Mouse (Mus musculus) lung, embryonic 14.5 days (tissue): ENCODE data around the gene Hkdc1. TPM values are rescaled to one million over a fixed set of nuclear protein-coding genes. Genes with fewer than 3 reads are reported as not detected.

Experiments
- ATAC-seq: fragments of 200-750 bp; cut with Nextera tagmentation; 2 replicates; pipeline ENCODE4 v1.8.0; 2017; ENCODE audit warnings: mild to moderate bottlenecking, moderate TSS enrichment, moderate library complexity; ENCODE audit not compliant: insufficient read depth
- DNase-seq: peaks from one replicate; pipeline ENCODE4 v3.0.0-alpha.2; 2015
- H3K27ac ChIP-seq: fragments of 300-500 bp; sonication (generic); 2 replicates; pipeline ENCODE4 v1.5.1; 2014; ENCODE audit warnings: low read depth, mild to moderate bottlenecking, moderate library complexity
- H3K27me3 ChIP-seq: fragments of 300-500 bp; sonication (generic); 2 replicates; pipeline ENCODE4 v1.6.1; 2014; ENCODE audit warnings: low read length, control low read depth; ENCODE audit not compliant: insufficient read depth
- H3K36me3 ChIP-seq: fragments of 300-500 bp; sonication (generic); 2 replicates; pipeline ENCODE4 v1.6.1; 2014; ENCODE audit warnings: control low read depth; ENCODE audit not compliant: insufficient read depth
- H3K4me1 ChIP-seq: fragments of 300-500 bp; sonication (generic); 2 replicates; pipeline ENCODE4 v1.6.1; 2014; ENCODE audit warnings: antibody characterized with exemption, control low read depth; ENCODE audit not compliant: insufficient read depth
- H3K4me2 ChIP-seq: fragments of 300-500 bp; sonication (generic); 2 replicates; pipeline ENCODE4 v1.6.1; 2014; ENCODE audit warnings: mild to moderate bottlenecking
- H3K4me3 ChIP-seq: fragments of 300-500 bp; sonication (generic); 2 replicates; pipeline ENCODE4 v1.5.1; 2014; ENCODE audit warnings: low read depth, low read length
- H3K9ac ChIP-seq: fragments of 300-500 bp; sonication (generic); 2 replicates; pipeline ENCODE4 v1.6.1; 2014
- H3K9me3 ChIP-seq: fragments of 300-500 bp; sonication (generic); 2 replicates; pipeline ENCODE4 v1.6.1; 2016; ENCODE audit warnings: low read depth, low read length, control low read depth
- CTCF ChIP-seq: IDR thresholded peaks from 2 replicates; pipeline ENCODE4 v1.5.1; 2016; ENCODE audit warnings: antibody characterized with exemption, low read depth
- WGBS: fragments of 180-500 bp; shearing (Covaris S2); extraction: QIAGEN DNeasy Blood & Tissue Kit; methylation state at CpG from one replicate; pipeline ENCODE4 v1.1.7; 2014; 5-methylcytosine and 5-hydroxymethylcytosine counted together
- polyA plus RNA-seq: library from polyadenylated mRNA; unstranded; fragments of >200 nt; fragmentation: Nextera tagmentation; extraction: Ambion mirVana; gene quantifications from 2 replicates; pipeline ENCODE4 v1.2.1, GENCODE M21; 2014

Gene Hkdc1
- polyA plus RNA-seq, 1 experiment from 2014 or later: 1.5 TPM

DNA sequence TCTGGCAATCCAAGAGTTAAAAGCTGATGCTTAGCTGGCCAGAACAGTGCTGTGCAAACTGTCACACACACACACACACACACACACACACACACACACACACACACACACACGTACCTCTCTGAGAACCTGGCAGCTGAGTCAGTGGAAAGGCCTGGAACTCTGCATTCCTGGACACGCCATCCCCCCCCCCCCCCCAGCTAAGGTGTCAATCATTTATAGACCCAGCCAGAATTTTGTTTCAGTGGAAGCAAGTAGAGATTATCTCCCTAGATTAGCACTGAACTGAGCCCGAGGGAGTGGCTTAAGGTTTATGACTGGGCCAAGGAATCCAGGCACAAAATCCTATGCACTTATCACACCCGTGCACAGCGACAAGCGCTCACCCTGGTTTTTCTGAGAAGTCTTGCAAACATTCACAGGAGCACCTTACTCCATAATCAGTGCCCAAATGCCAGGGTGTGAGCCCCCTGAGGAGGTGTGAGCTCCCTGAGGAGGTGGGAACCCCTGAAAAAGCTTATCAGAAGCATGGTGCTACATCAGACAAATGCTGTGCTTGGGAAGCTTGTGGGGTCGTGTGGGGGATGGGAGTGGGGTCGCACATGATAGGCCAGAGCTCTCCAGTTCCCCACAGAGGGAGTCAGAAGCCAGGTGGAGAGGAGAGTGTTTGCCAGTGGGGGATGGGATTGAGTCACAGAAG lies 9.2 kb downstream of the Hkdc1 start:
- no peak for TF ChIP-seq CTCF
- ATAC-seq (peak; percentile 68), DNase-seq (peak; percentile 47)
- 4% methylated on average over 8 of the region's 8 CpGs for WGBS
- 0 out of 2 replicates have a peak, but pooled peaks cover 4% of the 10 kb centered on the region for H3K4me1 ChIP-seq
- no peaks in the 10 kb centered on the region for H3K36me3 ChIP-seq
- H3K9ac ChIP-seq: no peak overlapping the region
- H3K27ac ChIP-seq: peak overlapping the region; percentile 89
- H3K4me2 ChIP-seq: peak overlapping the region; percentile 23; the same call in 1 of the 2 replicates
- no peak overlapping the region for H3K4me3 ChIP-seq
- H3K27me3 ChIP-seq: no peaks in the 10 kb centered on the region
- H3K9me3 ChIP-seq: no peaks in the 10 kb centered on the region

DNA sequence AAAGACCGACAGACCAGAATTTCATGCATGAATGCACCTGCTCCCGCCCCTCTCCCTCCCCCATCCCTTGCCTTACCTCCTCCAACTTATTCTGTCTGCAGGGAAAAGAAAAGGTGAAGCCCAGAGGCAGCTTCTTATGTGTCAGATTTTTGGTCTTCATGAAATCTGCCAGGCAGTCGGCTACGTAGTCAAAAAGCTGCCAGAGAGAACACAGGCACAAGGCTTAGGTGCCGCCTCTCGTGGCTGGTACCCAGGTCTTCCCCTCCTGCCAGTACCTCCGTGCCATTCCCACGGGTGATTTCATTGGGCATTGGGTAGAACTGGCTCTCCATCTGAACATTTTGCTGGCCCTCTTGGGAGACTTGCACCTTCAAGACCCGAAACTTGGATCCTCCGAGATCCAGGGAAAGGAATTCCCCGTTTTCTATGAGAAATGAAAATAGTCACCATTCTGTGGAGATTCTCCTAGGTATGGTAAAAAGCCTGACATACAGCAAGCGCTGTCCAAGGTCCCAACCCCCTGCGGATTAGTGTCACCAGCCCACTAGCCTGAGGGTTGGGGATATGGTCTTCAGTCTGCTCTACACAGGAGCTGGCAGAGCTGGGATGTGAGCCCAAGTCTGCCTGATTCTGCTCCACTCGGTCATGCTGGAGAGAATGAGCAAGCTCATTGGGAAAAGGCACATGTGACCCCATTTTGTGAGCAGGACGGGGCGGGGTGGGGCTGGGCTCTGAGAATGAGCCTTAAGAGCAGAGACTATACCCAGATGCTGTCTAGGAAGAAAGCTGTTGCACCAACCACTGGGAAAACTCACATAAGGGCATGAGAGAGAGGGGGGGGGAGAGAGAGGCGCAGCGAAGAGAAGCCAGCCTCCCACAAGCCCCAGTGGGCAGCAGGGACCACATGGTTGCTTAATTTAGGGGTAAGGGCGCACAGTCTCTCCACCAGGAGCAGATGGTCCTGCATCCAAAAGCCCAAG lies 10.6 kb downstream of the Hkdc1 start:
- ATAC-seq (no peak), DNase-seq (peak; percentile 17)
- no peaks in the 10 kb centered on the region for H3K9me3 ChIP-seq
- WGBS: 62% methylated on average over 19 of the region's 19 CpGs
- TF ChIP-seq CTCF: no peak
- H3K27me3 ChIP-seq: no peaks in the 10 kb centered on the region
- no peak overlapping the region for H3K27ac ChIP-seq
- no peak overlapping the region for H3K4me2 ChIP-seq
- no peak overlapping the region for H3K9ac ChIP-seq
- H3K4me3 ChIP-seq: no peak overlapping the region
- H3K4me1 ChIP-seq: 0 out of 2 replicates have a peak, but pooled peaks cover 4% of the 10 kb centered on the region
- no peaks in the 10 kb centered on the region for H3K36me3 ChIP-seq

DNA sequence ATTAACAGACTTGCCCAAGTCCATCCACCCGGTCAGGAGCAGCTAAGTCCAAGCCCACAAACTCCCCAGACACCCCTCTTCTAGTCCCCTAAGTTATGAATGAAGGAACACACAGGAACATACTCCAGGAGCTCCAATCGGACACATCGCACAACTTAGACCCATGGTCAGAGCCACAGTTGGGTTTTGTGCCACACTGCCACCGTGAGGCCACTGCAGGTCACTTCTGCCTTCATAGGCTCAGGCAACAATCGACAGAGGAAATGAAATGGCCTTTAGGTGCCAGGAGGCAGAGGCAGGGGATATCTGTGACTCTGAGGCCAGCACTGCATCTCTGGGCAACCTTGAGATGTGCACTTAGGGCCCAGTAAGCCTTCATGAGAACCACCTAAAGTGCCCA lies 11.3 kb downstream of the Hkdc1 start:
- 10% methylated on average over 5 of the region's 5 CpGs for WGBS
- no peaks in the 10 kb centered on the region for H3K36me3 ChIP-seq
- peak; percentile 92 for TF ChIP-seq CTCF
- no peak overlapping the region for H3K4me2 ChIP-seq
- no peak overlapping the region for H3K27ac ChIP-seq
- no peak overlapping the region for H3K9ac ChIP-seq
- DNase-seq (peak; percentile 84), ATAC-seq (no peak; the same call in 1 of the 2 replicates)
- H3K9me3 ChIP-seq: no peaks in the 10 kb centered on the region
- H3K27me3 ChIP-seq: no peaks in the 10 kb centered on the region
- H3K4me1 ChIP-seq: 0 out of 2 replicates have a peak, but pooled peaks cover 4% of the 10 kb centered on the region
- no peak overlapping the region for H3K4me3 ChIP-seq

DNA sequence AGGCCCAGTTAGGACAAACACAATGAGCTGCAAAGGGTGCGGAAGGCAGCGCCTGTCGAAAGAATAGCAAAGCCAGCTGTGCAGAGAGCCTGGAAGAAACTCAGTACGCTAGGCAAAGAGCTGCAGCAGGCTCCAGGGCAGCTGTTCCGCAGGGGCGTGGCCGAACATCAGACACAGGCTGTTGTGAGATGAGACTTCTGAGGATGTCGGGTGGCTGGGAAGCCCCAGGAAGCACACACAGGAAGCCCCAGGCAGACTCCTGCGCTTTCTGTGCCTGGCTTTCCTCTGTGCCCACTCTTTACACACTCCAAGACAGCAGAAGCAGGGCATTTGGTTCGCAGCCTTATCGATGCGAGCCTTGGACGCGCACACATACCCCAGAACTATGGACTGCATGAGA lies 17.4 kb downstream of the Hkdc1 start:
- H3K9ac ChIP-seq: 0 out of 2 replicates have a peak overlapping the region, but pooled peaks have one; percentile 23
- ATAC-seq: peak; percentile 87
- peak overlapping the region; percentile 50 for H3K4me2 ChIP-seq
- peak; percentile 83 for DNase-seq
- no peaks in the 10 kb centered on the region for H3K27me3 ChIP-seq
- H3K36me3 ChIP-seq: no peaks in the 10 kb centered on the region
- no peak for TF ChIP-seq CTCF
- no peak overlapping the region for H3K27ac ChIP-seq
- WGBS: 35% methylated on average over 14 of the region's 14 CpGs
- H3K4me1 ChIP-seq: no peaks in the 10 kb centered on the region
- no peaks in the 10 kb centered on the region for H3K9me3 ChIP-seq
- peak overlapping the region; percentile 14; the same call in 1 of the 2 replicates for H3K4me3 ChIP-seq

DNA sequence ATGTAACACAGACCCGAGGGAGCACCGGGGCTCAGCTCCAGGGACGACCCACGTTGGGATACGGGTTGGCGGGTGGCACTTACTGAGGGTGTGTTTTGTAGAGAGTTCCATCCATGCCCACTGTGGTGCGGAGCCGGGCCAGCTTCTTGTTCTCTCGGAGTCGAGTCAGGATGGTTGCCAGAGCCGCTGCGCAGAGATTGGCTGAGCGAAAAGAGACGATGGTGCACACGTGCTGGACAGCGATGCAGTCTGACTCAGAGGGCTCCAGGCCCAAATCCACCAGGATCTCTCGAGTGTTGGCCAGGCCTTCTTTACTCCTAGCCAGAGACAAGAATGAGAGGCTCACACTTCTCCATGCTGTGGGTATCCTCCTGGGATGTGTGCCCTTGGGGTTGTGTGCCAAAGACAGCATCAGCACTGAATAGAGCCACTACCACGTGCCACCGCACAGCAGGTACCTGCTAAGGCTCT lies 20.6 kb downstream of the Hkdc1 start:
- H3K27me3 ChIP-seq: no peaks in the 10 kb centered on the region
- no peak overlapping the region for H3K4me2 ChIP-seq
- no peaks in the 10 kb centered on the region for H3K9me3 ChIP-seq
- H3K36me3 ChIP-seq: no peaks in the 10 kb centered on the region
- no peak overlapping the region for H3K27ac ChIP-seq
- DNase-seq: no peak
- ATAC-seq: no peak
- 75% methylated on average over 19 of the region's 19 CpGs for WGBS
- no peak for TF ChIP-seq CTCF
- no peaks in the 10 kb centered on the region for H3K4me1 ChIP-seq
- no peak overlapping the region for H3K4me3 ChIP-seq
- H3K9ac ChIP-seq: no peak overlapping the region

DNA sequence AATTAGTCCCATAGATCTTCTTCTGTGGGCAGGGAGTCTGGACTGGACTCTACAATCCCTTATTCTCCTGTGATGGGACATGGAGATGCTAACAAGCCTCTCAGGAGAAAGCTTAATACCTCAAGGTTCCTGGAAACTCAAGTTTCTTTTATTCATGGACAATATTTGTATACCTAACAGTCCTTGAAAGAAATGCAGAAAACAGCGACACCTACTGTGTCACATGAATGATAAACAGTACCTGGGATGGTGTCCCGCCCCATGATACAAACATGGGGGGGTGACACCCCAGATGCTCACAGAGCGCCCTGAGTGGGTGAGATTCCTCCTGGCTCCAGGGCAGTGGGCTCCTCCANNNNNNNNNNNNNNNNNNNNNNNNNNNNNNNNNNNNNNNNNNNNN lies 39.3 kb downstream of the Hkdc1 start:
- H3K4me2 ChIP-seq: no peak overlapping the region
- H3K9me3 ChIP-seq: no peaks in the 10 kb centered on the region
- ATAC-seq (no peak), DNase-seq (no peak)
- TF ChIP-seq CTCF: no peak
- H3K27ac ChIP-seq: no peak overlapping the region
- 79% methylated on average over 3 of the region's 3 CpGs for WGBS
- H3K9ac ChIP-seq: no peak overlapping the region
- H3K4me3 ChIP-seq: no peak overlapping the region
- H3K27me3 ChIP-seq: no peaks in the 10 kb centered on the region
- H3K4me1 ChIP-seq: no peaks in the 10 kb centered on the region
- H3K36me3 ChIP-seq: no peaks in the 10 kb centered on the region

DNA sequence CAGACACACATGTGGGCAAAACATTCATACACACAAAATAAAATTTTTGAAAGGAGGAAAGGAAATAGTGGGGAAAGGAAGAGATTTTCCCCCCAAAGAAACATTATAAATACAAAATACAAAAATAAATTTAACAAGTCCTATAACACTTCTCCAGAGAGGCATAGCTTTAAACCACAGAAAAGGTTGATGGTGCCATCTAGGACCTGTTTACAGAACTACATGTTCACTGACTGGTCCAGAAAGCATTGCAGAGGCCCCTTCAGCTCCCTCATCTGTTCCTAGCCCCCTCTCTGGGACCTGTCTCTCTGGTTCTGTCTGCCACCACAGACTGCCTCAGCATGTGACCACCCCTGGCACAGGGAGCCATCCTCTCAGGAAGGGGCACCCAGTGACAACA lies 41.4 kb downstream of the Hkdc1 start:
- H3K9me3 ChIP-seq: no peaks in the 10 kb centered on the region
- no peak overlapping the region for H3K9ac ChIP-seq
- ATAC-seq (no peak), DNase-seq (peak; percentile 15)
- H3K27me3 ChIP-seq: no peaks in the 10 kb centered on the region
- no peak overlapping the region for H3K4me3 ChIP-seq
- no peak for TF ChIP-seq CTCF
- H3K4me1 ChIP-seq: no peaks in the 10 kb centered on the region
- H3K36me3 ChIP-seq: no peaks in the 10 kb centered on the region
- H3K27ac ChIP-seq: no peak overlapping the region
- no peak overlapping the region for H3K4me2 ChIP-seq
